Mouse (Mus musculus): Measurements from ENCODE around the gene Kif3a.

GRCm38 (mm10) chr11:53529253-53529557 is 38.0 kb upstream of the Kif3a start:
- TF ChIP-seq EP300 (IDR thresholded peaks at IDR 0.05; ENCODE audit: low read depth) (no peak), CTCF (IDR thresholded peaks at IDR 0.05; ENCODE audit: low read depth) (no peak)

Data from heart, postnatal 0 days (tissue).